Mouse (Mus musculus): ENCODE measurements around the gene Usp46.
"Not testable (repeated sequence)": the region's sequence is repeated elsewhere in the genome, so short reads cannot be mapped to it uniquely, and the experiment has no call there.

The Usp46 gene

GRCm38 (mm10) chr5:74028691-74029479, 39.3 kb downstream of the Usp46 start:
- no peak for DNase-seq (ENCODE audit: low spot score in 2 of 2)

- DNase-seq (ENCODE audit: low spot score in 2 of 2): no peak
Observed at GRCm38 (mm10) chr5:74028221-74028620, 40.0 kb downstream of the Usp46 start.

- DNase-seq (ENCODE audit: low spot score in 2 of 2): no peak
Observed at GRCm38 (mm10) chr5:74020506-74020905, 47.7 kb downstream of the Usp46 start.

- DNase-seq (ENCODE audit: low spot score in 2 of 2): no peak
Observed at GRCm38 (mm10) chr5:74018870-74019565, 49.2 kb downstream of the Usp46 start.

- no peak for DNase-seq (ENCODE audit: low spot score in 2 of 2)
Observed at GRCm38 (mm10) chr5:74017488-74017887, 50.7 kb downstream of the Usp46 start.

- DNase-seq (ENCODE audit: low spot score in 2 of 2): no peak
Observed at GRCm38 (mm10) chr5:74011629-74012028, 56.6 kb downstream of the Usp46 start.

- no peak for DNase-seq (ENCODE audit: low spot score in 2 of 2)
Observed at GRCm38 (mm10) chr5:74007492-74008070, 60.6 kb downstream of the Usp46 start.

DNA sequence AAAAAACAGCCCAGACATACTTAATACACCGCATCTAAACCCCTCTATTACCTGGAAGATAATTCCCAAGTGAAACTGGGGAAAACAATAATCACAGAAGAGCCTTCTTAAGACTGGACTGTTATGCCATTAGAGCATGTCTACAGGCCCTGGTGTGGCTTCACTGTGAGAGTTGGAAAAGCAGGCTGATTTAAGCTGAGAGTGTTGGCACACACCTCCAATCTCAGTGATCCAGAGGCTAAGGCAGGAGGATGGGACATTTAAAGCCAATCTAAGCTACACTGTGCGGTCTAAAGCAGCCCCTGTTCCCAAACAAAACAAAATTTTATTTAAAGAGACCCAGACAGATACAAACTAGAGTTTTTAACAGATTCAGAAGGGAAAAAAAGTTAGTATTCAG, 62.3 kb downstream of the Usp46 start:
- no peak for DNase-seq (ENCODE audit: low spot score in 2 of 2)

GRCm38 (mm10) chr5:74001743-74002142, 66.5 kb downstream of the Usp46 start:
- no peak for DNase-seq (ENCODE audit: low spot score in 2 of 2)

DNA sequence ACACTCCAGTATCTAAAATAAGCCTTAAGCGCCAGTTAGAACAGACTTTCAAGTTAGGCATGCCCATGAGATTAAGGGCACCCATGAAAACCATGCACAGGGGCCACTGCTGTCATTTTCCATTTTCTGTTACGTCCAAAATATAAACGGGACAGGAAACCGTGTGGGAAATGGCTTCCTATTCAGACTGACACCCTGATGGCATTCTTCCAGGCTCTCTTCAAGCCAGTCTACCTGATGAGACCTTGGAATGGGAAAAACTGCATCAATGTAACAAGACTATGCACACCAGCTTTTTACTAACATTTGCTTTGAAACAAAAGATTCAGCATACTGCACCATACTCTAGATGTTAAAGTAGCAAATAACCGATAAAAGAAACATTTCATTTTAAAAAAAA, 69.3 kb downstream of the Usp46 start:
- DNase-seq (ENCODE audit: low spot score in 2 of 2): no peak

- DNase-seq (ENCODE audit: low spot score in 2 of 2): no peak
Observed at GRCm38 (mm10) chr5:73994850-73995249, 73.4 kb downstream of the Usp46 start.

- no peak for DNase-seq (ENCODE audit: low spot score in 2 of 2)
Observed at GRCm38 (mm10) chr5:73993538-73993937, 74.7 kb downstream of the Usp46 start.

DNA sequence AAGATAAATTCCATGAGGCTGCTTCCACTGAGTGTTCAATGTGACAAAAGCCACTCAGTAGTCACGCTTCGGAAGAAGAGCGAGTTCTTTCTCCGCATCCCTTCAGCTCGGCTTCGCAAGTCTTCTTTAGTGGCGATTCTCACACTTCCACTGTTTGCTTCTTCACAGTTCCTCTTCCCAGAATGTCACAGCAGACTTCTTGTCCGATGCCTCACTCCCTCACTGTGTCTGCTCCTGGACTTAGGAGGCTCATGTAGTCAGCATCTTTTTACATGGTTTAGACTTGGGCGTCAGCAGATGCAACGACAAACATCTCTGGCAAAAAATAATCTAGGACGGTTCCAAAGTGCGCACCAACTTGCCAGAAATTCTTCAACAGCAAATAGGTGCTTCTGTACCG, 75.9 kb downstream of the Usp46 start:
- DNase-seq (ENCODE audit: low spot score in 2 of 2): no peak

GRCm38 (mm10) chr5:73989532-73989931, 78.7 kb downstream of the Usp46 start:
- no peak for DNase-seq (ENCODE audit: low spot score in 2 of 2)

GRCm38 (mm10) chr5:73987777-73988560, 80.3 kb downstream of the Usp46 start:
- no peak for DNase-seq (ENCODE audit: low spot score in 2 of 2)

- DNase-seq (ENCODE audit: low spot score in 2 of 2): no peak
Observed at GRCm38 (mm10) chr5:73977426-73977825, 90.8 kb downstream of the Usp46 start.

DNA sequence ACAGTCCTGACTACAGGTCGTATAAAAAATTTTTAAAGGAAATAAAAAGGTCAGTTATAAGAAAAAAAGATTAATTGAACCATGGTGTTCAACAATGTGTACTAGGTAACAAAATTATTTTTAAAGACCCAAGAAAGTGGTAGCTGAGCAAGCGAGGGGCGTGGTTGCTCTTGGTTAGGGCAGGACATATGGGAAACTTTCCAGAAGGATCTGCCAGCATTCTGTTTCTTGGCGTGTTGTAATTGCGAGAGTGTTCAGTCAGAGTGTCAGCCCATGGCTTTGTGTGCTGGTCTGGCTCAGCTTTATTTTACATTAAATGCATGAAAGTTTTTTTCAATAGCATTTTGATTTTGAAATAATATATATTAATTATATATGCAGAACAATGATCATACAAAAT, 96.5 kb downstream of the Usp46 start:
- no peak for DNase-seq (ENCODE audit: low spot score in 2 of 2)

DNA sequence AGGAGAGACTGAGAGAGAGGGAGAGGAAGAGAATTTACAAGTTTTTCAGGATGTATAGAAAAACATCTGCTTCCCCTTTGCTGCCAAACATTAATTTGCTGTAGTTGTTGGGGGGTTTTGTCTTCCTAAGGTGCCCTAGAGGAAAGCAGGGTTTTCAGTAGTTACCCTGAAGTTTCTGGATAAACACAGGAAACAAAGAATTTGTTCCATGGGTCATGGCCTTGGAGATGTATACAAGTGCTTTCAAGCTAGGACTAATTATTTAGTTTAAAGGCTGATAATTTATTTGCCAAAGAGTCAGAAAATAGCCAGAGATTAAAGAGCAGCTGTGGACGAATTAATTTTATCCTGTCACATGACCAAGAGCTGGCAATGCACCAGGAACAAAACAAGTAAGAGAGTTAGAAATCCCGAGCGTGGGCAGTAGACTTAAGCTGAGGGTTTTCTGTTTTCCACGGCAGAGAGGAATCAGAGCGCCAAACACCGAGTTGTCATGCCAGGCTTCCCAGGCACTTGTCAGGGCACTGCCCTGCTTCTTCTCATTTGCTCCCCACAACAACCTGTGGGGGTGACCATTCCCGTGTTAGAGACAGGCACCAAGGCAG, 98.1 kb downstream of the Usp46 start:
- no peak for DNase-seq (ENCODE audit: low spot score in 2 of 2)

GRCm38 (mm10) chr5:73969338-73969737, 98.9 kb downstream of the Usp46 start:
- DNase-seq (ENCODE audit: low spot score in 2 of 2): no peak

- no peak for DNase-seq (ENCODE audit: low spot score in 2 of 2)
Observed at GRCm38 (mm10) chr5:73959779-73960178, 108.5 kb downstream of the Usp46 start.

DNA sequence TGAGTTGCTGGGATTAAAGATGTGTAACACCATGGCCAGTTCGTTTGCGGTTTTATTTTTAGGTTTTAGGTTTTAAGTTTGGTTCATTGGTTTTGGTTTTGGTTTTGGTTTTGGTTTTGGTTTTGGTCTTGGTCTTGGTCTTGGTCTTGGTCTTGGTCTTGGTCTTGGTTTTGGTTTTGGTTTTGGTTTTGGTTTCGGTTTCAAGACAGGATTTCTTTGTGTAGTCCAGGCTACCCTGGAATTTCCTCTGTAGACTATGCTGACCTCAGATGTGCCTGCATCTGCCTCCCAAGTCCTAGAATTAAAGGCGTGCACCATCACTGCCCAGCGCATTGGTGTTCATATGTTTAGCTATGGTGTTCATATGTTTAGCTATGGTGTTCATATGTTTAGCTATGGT, 109.6 kb downstream of the Usp46 start:
- DNase-seq (ENCODE audit: low spot score in 2 of 2): not testable (repeated sequence)

DNA sequence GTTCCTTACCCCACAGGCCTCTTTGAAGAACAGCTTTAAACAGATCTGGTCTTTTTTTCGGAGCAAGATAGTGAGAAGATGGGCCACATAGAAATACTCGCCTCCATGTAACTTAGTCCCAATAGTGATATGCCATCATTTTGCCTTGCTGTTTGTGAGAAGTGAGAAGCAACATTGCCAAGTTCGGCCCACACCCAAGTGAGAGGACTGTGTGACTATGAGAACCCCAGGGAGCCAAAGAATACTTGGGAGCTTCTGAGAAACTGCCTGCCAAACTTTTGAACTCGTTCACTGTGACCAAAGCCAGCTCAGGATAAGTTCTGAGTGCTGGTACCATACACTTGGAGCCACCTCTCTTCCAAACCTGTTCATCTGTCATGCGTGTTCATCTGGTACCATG, 110.1 kb downstream of the Usp46 start:
- no peak for DNase-seq (ENCODE audit: low spot score in 2 of 2)
